Mouse (Mus musculus) testis, adult 2 months (tissue): Measurements from ENCODE around the gene Mylk.

Experiments used
- CTCF ChIP-seq: fragments of 200-500 bp; IDR thresholded peaks from 2 replicates; pipeline ENCODE4 v1.5.1; 2012; ENCODE audit warnings: low read depth, mild to moderate bottlenecking, inconsistent platforms, low read length, moderate library complexity; ENCODE audit not compliant: control insufficient read depth, insufficient read depth, insufficient replicate concordance
- POLR2A ChIP-seq: fragments of 200-500 bp; IDR thresholded peaks from 2 replicates; pipeline ENCODE4 v1.6.1; 2012; ENCODE audit warnings: low read depth, mild to moderate bottlenecking, inconsistent platforms, low read length, moderate library complexity; ENCODE audit not compliant: control insufficient read depth

DNA sequence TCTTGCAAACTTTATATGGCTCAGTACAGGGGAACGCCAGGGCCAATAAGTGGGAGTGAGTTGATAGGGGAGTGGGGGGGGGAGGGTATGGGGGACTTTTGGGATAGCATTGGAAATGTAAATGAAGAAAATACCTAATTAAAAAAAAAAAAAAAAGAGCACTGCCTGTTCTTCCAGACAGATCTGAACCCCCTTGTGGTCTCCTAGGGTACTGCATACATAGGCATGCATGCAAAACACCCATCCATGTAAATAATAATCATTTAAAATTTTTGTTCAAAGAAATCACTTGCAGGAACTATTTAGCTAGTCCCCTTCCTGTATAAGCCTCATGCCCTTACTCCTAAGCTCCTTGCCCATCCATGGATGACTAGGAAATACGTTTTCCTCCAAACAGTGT is 122.2 kb downstream of the Mylk start:
- TF ChIP-seq CTCF (no peak), POLR2A (no peak)
